Mouse (Mus musculus) lung, postnatal 0 days (tissue): ENCODE data around the gene Gm49711.

Source experiments
- CTCF ChIP-seq: IDR thresholded peaks from 2 replicates; pipeline ENCODE4 v1.5.1; 2016; ENCODE audit warnings: antibody characterized with exemption, mild to moderate bottlenecking
- EP300 ChIP-seq: IDR thresholded peaks from 2 replicates; pipeline ENCODE4 v1.6.1; 2016; ENCODE audit warnings: antibody characterized with exemption, mild to moderate bottlenecking, control low read depth

DNA sequence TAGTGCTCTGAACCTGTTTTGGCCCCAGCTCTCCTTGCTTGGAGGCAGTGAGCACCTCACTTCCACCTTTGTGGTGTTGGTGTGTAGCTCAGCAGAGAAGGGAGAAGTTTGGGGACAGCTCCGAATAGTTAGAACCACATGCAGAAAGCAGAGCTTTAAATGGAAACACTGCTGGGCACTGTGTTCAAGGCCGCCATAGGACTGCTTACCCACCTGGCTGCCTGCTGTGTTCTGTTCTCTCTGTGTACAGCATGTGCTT lies 46.1 kb downstream of the Gm49711 start:
- TF ChIP-seq CTCF (no peak), EP300 (no peak)
